Mouse (Mus musculus) midbrain, embryonic 15.5 days (tissue): Measurements from ENCODE around the gene Olfr818. TPM values are rescaled to one million over a fixed set of nuclear protein-coding genes. Genes with fewer than 3 reads are reported as not detected.
"Not testable (repeated sequence)": the region's sequence is repeated elsewhere in the genome, so short reads cannot be mapped to it uniquely, and the experiment has no call there.

Source experiments
- ATAC-seq: fragments of 200-750 bp; cut with Nextera tagmentation; replicated peaks from 2 replicates; pipeline ENCODE4 v1.8.0; 2017; ENCODE audit warnings: moderate TSS enrichment
- H3K27ac ChIP-seq: fragments of 300-500 bp; sonication (generic); 2 replicates; pipeline ENCODE4 v1.5.1; 2015; ENCODE audit warnings: mild to moderate bottlenecking, inconsistent platforms
- H3K27me3 ChIP-seq: fragments of 300-500 bp; sonication (generic); replicated peaks from 2 replicates; pipeline ENCODE4 v1.6.1; 2015; ENCODE audit warnings: inconsistent platforms
- H3K36me3 ChIP-seq: fragments of 300-500 bp; sonication (generic); replicated peaks from 2 replicates; pipeline ENCODE4 v1.6.1; 2015; ENCODE audit warnings: inconsistent platforms
- H3K4me1 ChIP-seq: fragments of 300-500 bp; sonication (generic); 2 replicates; pipeline ENCODE4 v1.6.1; 2015; ENCODE audit warnings: inconsistent platforms
- H3K4me2 ChIP-seq: fragments of 300-500 bp; sonication (generic); 2 replicates; pipeline ENCODE4 v1.6.1; 2015; ENCODE audit warnings: inconsistent platforms, mild to moderate bottlenecking, moderate library complexity
- H3K4me3 ChIP-seq: fragments of 300-500 bp; sonication (generic); 2 replicates; pipeline ENCODE4 v1.5.1; 2015; ENCODE audit warnings: mild to moderate bottlenecking, inconsistent platforms
- H3K9ac ChIP-seq: fragments of 300-500 bp; sonication (generic); 2 replicates; pipeline ENCODE4 v1.6.1; 2015; ENCODE audit warnings: mild to moderate bottlenecking, inconsistent platforms
- H3K9me3 ChIP-seq: fragments of 300-500 bp; sonication (generic); 2 replicates; pipeline ENCODE4 v1.6.1; 2016; ENCODE audit warnings: inconsistent platforms
- WGBS: fragments of 180-500 bp; shearing (Covaris S2); methylation state at CpG from one replicate; pipeline ENCODE4 v1.1.7; 2015; ENCODE audit warnings: mixed read lengths; 5-methylcytosine and 5-hydroxymethylcytosine counted together
- polyA plus RNA-seq: library from polyadenylated mRNA; unstranded; fragments of >200 nt; fragmentation: Nextera tagmentation; extraction: Ambion mirVana; gene quantifications from 2 replicates; pipeline ENCODE4 v1.2.1, GENCODE M21; 2015

Olfr818 gene
- polyA plus RNA-seq, result not detected in 2 replicates

DNA sequence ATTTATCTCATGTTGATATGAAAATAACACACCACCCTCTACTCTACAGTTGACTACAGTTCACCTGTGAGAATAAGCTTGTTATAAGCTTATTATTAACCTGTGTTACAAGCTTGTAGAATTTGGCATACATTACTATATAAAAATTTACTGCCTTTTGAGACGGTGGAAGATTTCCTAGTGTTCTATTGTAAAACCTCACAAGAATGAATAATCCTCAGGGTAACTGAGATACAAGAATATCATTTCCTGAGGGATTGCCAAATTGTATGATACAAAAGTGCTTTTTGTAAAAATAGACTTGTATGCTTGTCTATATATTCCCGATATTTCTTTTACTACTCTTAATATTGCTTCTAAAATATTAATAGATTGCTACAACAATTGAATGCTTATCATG lies at the start of gene Olfr818:
Olfr818 (minus strand) TSS at position 101 of the 400 bp plus-strand sequence.
- ATAC-seq, result no peak
- no peak within 1 kb of the TSS for H3K4me2 ChIP-seq
- H3K4me3 ChIP-seq, result no peak within 1 kb of the TSS
- H3K27me3 ChIP-seq, result no peaks in the 10 kb centered on the region
- no peak within 1 kb of the TSS for H3K27ac ChIP-seq
- H3K4me1 ChIP-seq, result no peaks in the 10 kb centered on the region
- no peak within 1 kb of the TSS for H3K9ac ChIP-seq
- H3K36me3 ChIP-seq, result no peaks in the 10 kb centered on the region
- WGBS, result 96% methylated on average over 2 of the region's 2 CpGs
- H3K9me3 ChIP-seq, result no peaks in the 10 kb centered on the region

DNA sequence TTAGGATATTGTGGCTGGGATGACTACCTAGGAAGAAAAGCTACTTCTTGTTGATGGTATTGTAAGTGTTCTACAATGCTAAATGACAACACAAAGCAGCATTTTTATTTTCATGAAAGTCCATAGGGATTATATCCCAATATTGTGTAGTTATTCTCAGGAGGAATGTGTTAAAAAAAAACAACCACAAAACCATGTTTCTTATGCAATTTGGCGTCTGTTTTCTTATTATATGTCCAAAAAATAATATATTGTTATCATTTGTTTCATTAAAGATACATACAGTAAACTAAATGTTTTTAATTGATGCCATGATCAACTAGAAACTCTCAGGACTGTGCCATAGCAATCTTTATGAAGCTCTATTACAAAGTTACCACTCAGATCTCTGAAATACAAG lies 36.1 kb upstream of the Olfr818 start, which contains the start of gene Gm10310:
Gm10310 (minus strand) TSS at position 101 of the 400 bp plus-strand sequence.
- not testable (repeated sequence) for H3K4me1 ChIP-seq, H3K9ac ChIP-seq, ATAC-seq, H3K4me3 ChIP-seq, H3K36me3 ChIP-seq, H3K4me2 ChIP-seq, H3K9me3 ChIP-seq, H3K27me3 ChIP-seq, H3K27ac ChIP-seq
- no CpG with 5 or more reads among the region's 1 CpGs for WGBS

DNA sequence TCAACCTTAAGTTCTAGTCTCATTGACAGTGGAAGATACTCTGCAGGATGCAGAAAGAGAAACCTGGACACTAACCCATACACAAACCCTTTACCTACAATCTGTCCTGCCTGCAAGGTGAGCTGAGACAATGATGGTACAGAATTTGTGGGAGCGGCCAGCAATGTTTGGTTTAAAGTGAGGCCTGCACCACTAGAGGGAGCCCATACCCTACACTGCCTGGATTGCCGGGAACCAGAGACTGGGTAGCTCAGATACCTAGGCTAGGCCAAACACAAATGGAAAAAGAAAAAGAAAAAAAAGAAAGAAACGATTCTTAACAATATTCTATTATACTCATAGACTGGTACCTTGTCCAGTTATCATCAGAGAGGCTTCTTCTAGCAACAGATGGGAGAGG lies 33.0 kb upstream of the Olfr818 start:
- not testable (repeated sequence) for H3K4me1 ChIP-seq, H3K9ac ChIP-seq, H3K4me2 ChIP-seq, H3K9me3 ChIP-seq, H3K36me3 ChIP-seq, H3K27ac ChIP-seq, H3K4me3 ChIP-seq, ATAC-seq, H3K27me3 ChIP-seq
- no CpG with 5 or more reads among the region's 3 CpGs for WGBS

DNA sequence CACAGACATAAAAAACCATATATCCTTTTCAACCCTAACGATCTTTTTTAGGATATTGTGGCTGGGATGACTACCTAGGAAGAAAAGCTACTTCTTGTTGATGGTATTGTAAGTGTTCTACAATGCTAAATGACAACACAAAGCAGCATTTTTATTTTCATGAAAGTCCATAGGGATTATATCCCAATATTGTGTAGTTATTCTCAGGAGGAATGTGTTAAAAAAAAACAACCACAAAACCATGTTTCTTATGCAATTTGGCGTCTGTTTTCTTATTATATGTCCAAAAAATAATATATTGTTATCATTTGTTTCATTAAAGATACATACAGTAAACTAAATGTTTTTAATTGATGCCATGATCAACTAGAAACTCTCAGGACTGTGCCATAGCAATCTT lies 27.1 kb upstream of the Olfr818 start, which contains the start of gene Olfr247:
Olfr247 (minus strand) TSS at position 101 of the 400 bp plus-strand sequence.
- not testable (repeated sequence) for H3K4me1 ChIP-seq, H3K36me3 ChIP-seq, H3K27me3 ChIP-seq, H3K9ac ChIP-seq, H3K9me3 ChIP-seq, H3K4me2 ChIP-seq, H3K27ac ChIP-seq, H3K4me3 ChIP-seq, ATAC-seq
- WGBS, result no CpG with 5 or more reads among the region's 2 CpGs

DNA sequence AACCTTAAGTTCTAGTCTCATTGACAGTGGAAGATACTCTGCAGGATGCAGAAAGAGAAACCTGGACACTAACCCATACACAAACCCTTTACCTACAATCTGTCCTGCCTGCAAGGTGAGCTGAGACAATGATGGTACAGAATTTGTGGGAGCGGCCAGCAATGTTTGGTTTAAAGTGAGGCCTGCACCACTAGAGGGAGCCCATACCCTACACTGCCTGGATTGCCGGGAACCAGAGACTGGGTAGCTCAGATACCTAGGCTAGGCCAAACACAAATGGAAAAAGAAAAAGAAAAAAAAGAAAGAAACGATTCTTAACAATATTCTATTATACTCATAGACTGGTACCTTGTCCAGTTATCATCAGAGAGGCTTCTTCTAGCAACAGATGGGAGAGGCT lies 24.1 kb upstream of the Olfr818 start:
- H3K9me3 ChIP-seq, H3K27me3 ChIP-seq, H3K4me3 ChIP-seq, H3K27ac ChIP-seq, H3K36me3 ChIP-seq, H3K4me1 ChIP-seq, ATAC-seq, H3K9ac ChIP-seq, H3K4me2 ChIP-seq: not testable (repeated sequence)
- WGBS, result no CpG with 5 or more reads among the region's 3 CpGs

DNA sequence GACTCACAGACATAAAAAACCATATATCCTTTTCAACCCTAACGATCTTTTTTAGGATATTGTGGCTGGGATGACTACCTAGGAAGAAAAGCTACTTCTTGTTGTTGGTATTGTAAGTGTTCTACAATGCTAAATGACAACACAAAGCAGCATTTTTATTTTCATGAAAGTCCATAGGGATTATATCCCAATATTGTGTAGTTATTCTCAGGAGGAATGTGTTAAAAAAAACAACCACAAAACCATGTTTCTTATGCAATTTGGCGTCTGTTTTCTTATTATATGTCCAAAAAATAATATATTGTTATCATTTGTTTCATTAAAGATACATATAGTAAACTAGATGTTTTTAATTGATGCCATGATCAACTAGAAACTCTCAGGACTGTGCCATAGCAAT lies 18.3 kb upstream of the Olfr818 start, which contains the start of gene Olfr819:
Olfr819 (minus strand) TSS at position 101 of the 400 bp plus-strand sequence.
- H3K4me2 ChIP-seq, H3K27ac ChIP-seq, H3K9me3 ChIP-seq, H3K4me1 ChIP-seq, ATAC-seq, H3K36me3 ChIP-seq, H3K27me3 ChIP-seq, H3K4me3 ChIP-seq, H3K9ac ChIP-seq: not testable (repeated sequence)
- 77% methylated on average over 2 of the region's 2 CpGs for WGBS

DNA sequence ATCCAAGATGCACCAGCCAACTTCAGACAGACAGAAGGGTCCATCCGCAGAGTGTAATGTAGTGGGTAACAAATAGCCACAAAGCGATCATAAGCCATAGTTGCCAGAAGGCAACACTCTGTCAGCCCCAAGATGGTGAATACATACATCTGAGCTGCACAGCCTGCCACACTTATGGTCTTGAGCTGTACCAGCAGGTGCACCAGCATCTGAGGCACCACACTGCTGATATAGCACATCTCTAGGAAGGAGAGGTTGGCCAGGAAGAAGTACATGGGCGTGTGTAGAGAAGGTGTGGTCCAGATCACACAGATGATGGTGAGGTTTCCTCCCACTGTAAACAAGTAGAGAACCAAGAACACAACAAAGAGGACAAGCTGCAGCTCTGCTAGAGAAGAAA lies 17.3 kb upstream of the Olfr818 start:
- ATAC-seq, result not testable (repeated sequence)
- 97% methylated on average over 2 of the region's 3 CpGs for WGBS

DNA sequence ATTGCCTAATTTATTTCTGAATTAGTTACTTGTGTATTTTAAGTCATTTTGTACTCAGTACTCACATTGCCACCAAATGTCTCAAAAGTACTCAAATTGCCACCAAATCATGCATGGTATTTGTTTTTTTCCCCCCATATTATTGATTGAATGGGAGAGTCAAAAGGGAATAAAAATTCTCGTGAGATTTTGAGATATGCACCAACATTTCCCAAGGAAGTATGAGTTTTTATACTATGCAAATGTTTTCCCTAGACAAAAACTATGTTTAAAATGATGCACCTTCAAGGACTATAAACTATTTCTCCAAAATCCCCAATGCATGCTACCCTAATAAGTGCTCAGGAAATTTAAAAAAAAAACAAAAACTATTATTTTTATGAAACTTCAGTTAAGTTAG lies 33.4 kb downstream of the Olfr818 start, which contains the start of gene Olfr816:
Olfr816 (minus strand) TSS at position 101 of the 400 bp plus-strand sequence.
- Histone ChIP-seq H3K27ac (no peak within 1 kb of the TSS), H3K36me3 (no peaks in the 10 kb centered on the region), H3K9ac (no peak within 1 kb of the TSS), H3K9me3 (no peaks in the 10 kb centered on the region), H3K4me3 (no peak within 1 kb of the TSS), H3K4me1 (no peaks in the 10 kb centered on the region), H3K4me2 (no peak within 1 kb of the TSS), H3K27me3 (no peaks in the 10 kb centered on the region)
- ATAC-seq, result no peak
- 68% methylated on average over 1 of the region's 1 CpGs for WGBS

More for the DNA sequence above, 17.3 kb upstream of the Olfr818 start:
- H3K27ac ChIP-seq, H3K4me1 ChIP-seq, H3K36me3 ChIP-seq, H3K9me3 ChIP-seq, H3K9ac ChIP-seq, H3K27me3 ChIP-seq, H3K4me2 ChIP-seq, H3K4me3 ChIP-seq: not testable (repeated sequence)

DNA sequence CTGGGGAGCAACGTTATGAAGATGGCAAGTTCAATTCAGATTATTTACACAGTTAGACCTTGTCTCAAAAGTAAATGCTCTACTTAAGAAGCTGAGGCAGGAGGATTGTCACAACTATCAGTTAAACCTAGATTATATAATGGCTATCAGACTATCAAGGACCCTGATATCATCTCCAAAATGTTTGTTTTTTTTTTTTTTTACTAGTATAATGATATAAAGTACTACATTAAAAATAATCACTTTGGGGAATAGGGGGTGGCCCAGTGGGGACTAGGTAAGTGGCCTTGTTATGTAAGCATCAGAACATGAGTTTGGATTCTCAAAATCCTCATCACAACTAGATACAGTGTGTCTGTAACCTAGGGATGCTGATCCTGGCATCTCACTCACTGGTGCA lies 43.1 kb downstream of the Olfr818 start, which contains the start of gene Olfr815:
Olfr815 (minus strand) TSS at position 101 of the 400 bp plus-strand sequence.
- ATAC-seq, H3K4me3 ChIP-seq, H3K27ac ChIP-seq, H3K4me1 ChIP-seq, H3K4me2 ChIP-seq, H3K9ac ChIP-seq, H3K9me3 ChIP-seq, H3K27me3 ChIP-seq, H3K36me3 ChIP-seq: not testable (repeated sequence)
- WGBS, result 33% methylated on average over 1 of the region's 1 CpGs

Other genes starting within 250 kb of the Olfr818 start
- gene Olfr804, start 245.9 kb downstream of the Olfr818 start, polyA plus RNA-seq, result not detected in 2 replicates
- gene Olfr805, start 219.7 kb downstream of the Olfr818 start, polyA plus RNA-seq, result not detected in 2 replicates
- gene Olfr806, start 207.2 kb downstream of the Olfr818 start, polyA plus RNA-seq, result not detected in 2 replicates
- gene Olfr807, start 191.3 kb downstream of the Olfr818 start, polyA plus RNA-seq, result not detected in 2 replicates
- gene Olfr808, start 183.6 kb downstream of the Olfr818 start, polyA plus RNA-seq, result not detected in 2 replicates
- gene Olfr809, start 174.5 kb downstream of the Olfr818 start, polyA plus RNA-seq, result not detected in 2 replicates
- not detected in 2 replicates for gene Olfr810, start 154.2 kb downstream of the Olfr818 start, polyA plus RNA-seq
- gene Olfr811, start 144.7 kb downstream of the Olfr818 start, polyA plus RNA-seq, result not detected in 2 replicates
- gene Olfr812, start 103.0 kb downstream of the Olfr818 start, polyA plus RNA-seq, result not detected in 2 replicates
- not detected in 2 replicates for gene Olfr813, start 93.7 kb downstream of the Olfr818 start, polyA plus RNA-seq
- gene Olfr814, start 69.2 kb downstream of the Olfr818 start, polyA plus RNA-seq, result not detected in 2 replicates
- not detected in 2 replicates for gene Olfr815, start 43.2 kb downstream of the Olfr818 start, polyA plus RNA-seq
- not detected in 2 replicates for gene Olfr816, start 33.5 kb downstream of the Olfr818 start, polyA plus RNA-seq
- not detected in 2 replicates for gene Olfr819, start 18.2 kb upstream of the Olfr818 start, polyA plus RNA-seq
- gene Olfr247, start 27.0 kb upstream of the Olfr818 start, polyA plus RNA-seq, result not detected in 2 replicates
- not detected in 2 replicates for gene Gm10310, start 36.0 kb upstream of the Olfr818 start, polyA plus RNA-seq
- not detected in 2 replicates for gene Olfr820, start 63.5 kb upstream of the Olfr818 start, polyA plus RNA-seq
- not detected in 2 replicates for gene Olfr821, start 81.2 kb upstream of the Olfr818 start, polyA plus RNA-seq
- gene Olfr822, start 122.1 kb upstream of the Olfr818 start, polyA plus RNA-seq, result not detected in 2 replicates
- gene Olfr823, start 166.3 kb upstream of the Olfr818 start, polyA plus RNA-seq, result not detected in 2 replicates
- gene Olfr824, start 180.9 kb upstream of the Olfr818 start, polyA plus RNA-seq, result not detected in 2 replicates
- gene Olfr825, start 217.7 kb upstream of the Olfr818 start, polyA plus RNA-seq, result not detected in 2 replicates
- not detected in 2 replicates for gene Olfr826, start 235.1 kb upstream of the Olfr818 start, polyA plus RNA-seq